Mouse (Mus musculus) frontal cortex, adult 2 months (tissue): ENCODE measurements around the gene Plcb4. TPM values are rescaled to one million over a fixed set of nuclear protein-coding genes. Genes with fewer than 3 reads are reported as not detected.

Experiments used
- DNase-seq, 2 experiments: peaks; one replicate each; pipeline ENCODE4 v3.0.0; 2022; ENCODE audit warnings: low spot score in 1 of 2; ENCODE audit errors: extremely low spot score in 1 of 2
- polyA plus RNA-seq: library from polyadenylated mRNA; depleted of rRNA; stranded (reverse); fragments of >200 nt; gene quantifications from 2 replicates; pipeline ENCODE4 v1.2.3, GENCODE M21; 2012; rRNA removed

Gene Plcb4
- 48.5 and 50.7 TPM in 2 replicates for polyA plus RNA-seq

- DNase-seq = peak; percentile 55 to 88
Measured at GRCm38 (mm10) chr2:135658486-135659390, at the start of gene Plcb4. TSS of gene Plcb4 (plus strand) at chr2:135659011.

GRCm38 (mm10) chr2:135614651-135615261 lies 44.1 kb upstream of the Plcb4 start:
- no peak for DNase-seq

GRCm38 (mm10) chr2:135616090-135616489 lies 42.7 kb upstream of the Plcb4 start:
- DNase-seq = no peak

GRCm38 (mm10) chr2:135618551-135618950 lies 40.3 kb upstream of the Plcb4 start:
- DNase-seq = no peak

GRCm38 (mm10) chr2:135619956-135620355 lies 38.9 kb upstream of the Plcb4 start:
- peak; percentile 4 to 26 for DNase-seq

GRCm38 (mm10) chr2:135627821-135628220 lies 31.0 kb upstream of the Plcb4 start:
- DNase-seq = no peak

GRCm38 (mm10) chr2:135637227-135637626 lies 21.6 kb upstream of the Plcb4 start:
- no peak for DNase-seq

GRCm38 (mm10) chr2:135641002-135641401 lies 17.8 kb upstream of the Plcb4 start:
- no peak for DNase-seq

GRCm38 (mm10) chr2:135641636-135642035 lies 17.2 kb upstream of the Plcb4 start:
- peak in 1 of 2 experiments; percentile 36 for DNase-seq

GRCm38 (mm10) chr2:135646226-135646625 lies 12.6 kb upstream of the Plcb4 start:
- DNase-seq = no peak

GRCm38 (mm10) chr2:135646654-135647053 lies 12.2 kb upstream of the Plcb4 start:
- no peak for DNase-seq

- DNase-seq = no peak
Measured at GRCm38 (mm10) chr2:135647985-135648384, 10.8 kb upstream of the Plcb4 start.

GRCm38 (mm10) chr2:135650885-135651284 lies 7.9 kb upstream of the Plcb4 start:
- no peak for DNase-seq

- no peak for DNase-seq
Measured at GRCm38 (mm10) chr2:135652040-135652439, 6.8 kb upstream of the Plcb4 start.

GRCm38 (mm10) chr2:135652451-135652850 lies 6.4 kb upstream of the Plcb4 start:
- DNase-seq = no peak

GRCm38 (mm10) chr2:135655948-135656347 lies 2.9 kb upstream of the Plcb4 start:
- DNase-seq = no peak

- DNase-seq = no peak
Measured at GRCm38 (mm10) chr2:135656586-135656985, 2.2 kb upstream of the Plcb4 start.

GRCm38 (mm10) chr2:135659391-135660180 lies 775 bp downstream of the Plcb4 start:
- DNase-seq = peak; percentile 3 to 48

GRCm38 (mm10) chr2:135660816-135661215 lies 2.0 kb downstream of the Plcb4 start:
- DNase-seq = peak in 1 of 2 experiments; percentile 20

- no peak for DNase-seq
Measured at GRCm38 (mm10) chr2:135663785-135664184, 5.0 kb downstream of the Plcb4 start.

- DNase-seq = peak in 1 of 2 experiments; percentile 17
Measured at GRCm38 (mm10) chr2:135667496-135667895, 8.7 kb downstream of the Plcb4 start.
